Mouse (Mus musculus) adrenal gland, adult 8-10 months (tissue): Measurements from ENCODE around the gene Commd1. TPM values are rescaled to one million over a fixed set of nuclear protein-coding genes. Genes with fewer than 3 reads are reported as not detected.
A peak's percentile ranks its signal among the peaks of the same experiment; 100 is the strongest.

ENCODE experiments used
- DNase-seq: peaks from one replicate; pipeline ENCODE4 v3.0.0; 2022
- total RNA-seq, 4 experiments: library from RNA; stranded (reverse); gene quantifications; 2 replicates each; pipeline ENCODE4 v1.2.4; 2022

Commd1 gene
- total RNA-seq, 4 experiments from 2014 or later, result 84.5 to 100.0 (median 90.1) TPM

GRCm38 (mm10) chr11:22989786-22990185 is 7.6 kb upstream of the Commd1 start:
- no peak for DNase-seq

DNA sequence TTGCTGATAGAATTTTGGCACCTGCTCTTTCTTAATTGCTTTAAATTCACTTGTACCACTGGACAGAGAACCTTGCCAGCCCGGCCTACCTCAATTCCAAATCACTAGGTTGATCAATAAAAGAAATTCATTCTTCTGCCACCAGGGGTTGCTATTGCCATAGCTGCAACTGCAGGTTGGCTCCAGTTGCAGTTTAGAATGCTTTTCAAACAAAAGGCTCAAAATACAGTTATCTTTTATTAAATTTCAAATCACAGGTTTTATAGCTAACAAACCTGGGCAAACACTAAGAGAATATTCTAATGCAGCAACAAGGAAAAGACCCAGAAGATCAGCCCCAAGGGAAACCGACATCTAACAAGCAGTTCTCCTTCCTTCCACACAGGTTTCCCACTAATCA is 5.2 kb upstream of the Commd1 start:
- no peak for DNase-seq

DNA sequence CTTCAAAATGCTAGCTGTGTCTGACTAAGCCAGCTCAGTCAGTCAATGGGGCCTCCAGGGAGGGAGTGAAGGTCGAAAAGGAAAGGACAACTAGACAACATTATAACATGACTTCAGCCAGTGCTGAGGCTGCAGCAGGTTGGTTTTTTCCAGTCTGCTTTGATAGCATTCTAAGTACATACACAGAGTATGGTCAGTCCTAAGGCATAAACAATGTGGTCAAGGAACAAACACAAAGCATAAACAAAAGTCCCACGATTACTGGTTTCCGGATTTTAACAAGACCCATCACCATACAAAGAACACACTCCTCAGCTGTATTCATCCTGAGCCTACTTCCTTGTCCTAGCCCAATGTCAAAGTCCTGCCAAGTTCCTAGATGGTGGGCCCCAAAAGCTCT is 3.3 kb upstream of the Commd1 start:
- DNase-seq, result no peak

- DNase-seq, result no peak
These were observed 664 bp upstream of the Commd1 start for GRCm38 (mm10) chr11:22982846-22983245.

- no peak for DNase-seq
These were observed 635 bp downstream of the Commd1 start for GRCm38 (mm10) chr11:22981543-22981950.

- DNase-seq, result no peak
These were observed 1.1 kb downstream of the Commd1 start for GRCm38 (mm10) chr11:22981041-22981440.

DNA sequence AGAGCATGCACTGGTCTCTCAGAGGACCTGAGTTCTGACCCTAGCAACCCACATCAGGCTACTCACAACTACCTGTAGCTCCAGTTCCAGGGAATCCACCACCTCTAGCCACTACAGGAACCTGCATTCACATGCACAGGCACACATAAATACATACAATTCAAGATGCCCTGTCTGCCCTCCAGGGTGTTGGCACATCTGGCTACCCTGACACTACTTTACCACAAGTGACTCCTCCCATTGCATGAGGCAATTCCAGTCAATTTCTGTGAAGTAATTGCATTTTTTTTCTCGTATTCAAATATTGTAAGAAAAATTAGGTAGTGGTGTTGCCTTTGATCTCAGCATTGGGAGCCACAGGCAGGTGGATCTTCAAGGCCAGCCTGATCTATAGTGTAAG is 3.0 kb downstream of the Commd1 start:
- DNase-seq, result no peak

- no peak for DNase-seq
These were observed 3.5 kb downstream of the Commd1 start for GRCm38 (mm10) chr11:22978711-22979110.

- DNase-seq, result no peak
These were observed 4.0 kb downstream of the Commd1 start for GRCm38 (mm10) chr11:22978215-22978614.

DNA sequence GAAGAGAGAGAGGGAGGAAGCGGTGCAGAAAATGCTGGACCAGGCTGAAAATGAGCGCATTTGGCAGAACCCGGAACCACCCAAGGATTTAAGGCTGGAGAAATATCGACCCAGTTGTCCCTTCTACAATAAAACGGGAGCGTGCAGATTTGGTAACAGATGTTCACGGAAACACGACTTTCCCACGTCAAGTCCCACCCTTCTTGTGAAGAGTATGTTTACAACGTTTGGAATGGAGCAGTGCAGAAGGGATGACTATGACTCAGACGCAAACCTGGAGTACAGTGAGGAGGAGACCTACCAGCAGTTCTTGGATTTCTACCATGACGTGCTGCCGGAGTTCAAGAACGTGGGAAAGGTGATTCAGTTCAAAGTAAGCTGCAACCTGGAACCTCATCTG is 8.6 kb downstream of the Commd1 start:
- DNase-seq, result no peak

- peak; percentile 89 for DNase-seq
These were observed 9.2 kb downstream of the Commd1 start for GRCm38 (mm10) chr11:22972746-22973526.

DNA sequence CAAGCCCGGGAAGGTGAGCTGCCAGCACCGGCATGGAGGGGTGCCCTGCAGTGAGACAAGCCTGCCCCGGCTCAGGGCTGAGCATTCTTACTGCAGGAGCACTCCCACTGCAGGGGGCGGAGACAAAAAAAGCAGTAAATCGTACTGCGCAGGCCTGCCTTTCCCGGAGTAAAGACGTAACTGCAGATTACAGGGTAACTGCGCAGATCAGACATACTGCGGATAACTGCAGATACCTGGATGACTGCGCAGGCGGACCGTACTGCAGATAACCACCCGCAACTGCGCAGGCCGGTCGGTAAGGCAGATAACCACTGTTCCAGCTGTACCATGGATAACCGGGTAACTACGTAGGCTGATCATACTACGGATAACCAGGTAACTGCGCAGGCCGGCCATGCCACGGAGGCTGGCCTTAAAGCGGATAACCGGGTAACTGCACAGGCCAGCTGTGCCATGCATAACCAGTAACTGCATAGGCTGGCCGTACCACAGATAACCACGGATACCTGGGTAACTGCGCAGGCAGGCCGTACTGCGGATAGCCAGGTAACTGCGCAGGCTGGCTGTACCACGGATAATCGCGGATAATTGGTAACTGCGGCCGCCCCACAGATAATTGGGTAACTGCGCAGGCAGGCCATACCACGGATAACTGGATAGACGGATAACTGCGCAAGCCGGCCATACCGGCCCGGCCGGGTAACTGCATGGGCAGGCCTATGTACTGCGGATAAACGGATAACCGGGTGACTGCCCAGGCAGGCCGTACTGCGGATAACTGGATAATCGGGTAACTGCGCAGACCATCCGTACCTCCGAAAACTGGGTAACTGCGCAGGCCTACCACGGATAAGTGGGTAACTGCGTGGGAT is 10.1 kb downstream of the Commd1 start, which contains the start of gene Zrsr1:
Gene Zrsr1, plus strand, starts transcription at position 171 of the 875 bp plus-strand sequence.
- peak; percentile 72 for DNase-seq

GRCm38 (mm10) chr11:22970546-22970945 is 11.6 kb downstream of the Commd1 start:
- DNase-seq, result no peak

- no peak for DNase-seq
These were observed 12.7 kb downstream of the Commd1 start for GRCm38 (mm10) chr11:22969486-22969885.

DNA sequence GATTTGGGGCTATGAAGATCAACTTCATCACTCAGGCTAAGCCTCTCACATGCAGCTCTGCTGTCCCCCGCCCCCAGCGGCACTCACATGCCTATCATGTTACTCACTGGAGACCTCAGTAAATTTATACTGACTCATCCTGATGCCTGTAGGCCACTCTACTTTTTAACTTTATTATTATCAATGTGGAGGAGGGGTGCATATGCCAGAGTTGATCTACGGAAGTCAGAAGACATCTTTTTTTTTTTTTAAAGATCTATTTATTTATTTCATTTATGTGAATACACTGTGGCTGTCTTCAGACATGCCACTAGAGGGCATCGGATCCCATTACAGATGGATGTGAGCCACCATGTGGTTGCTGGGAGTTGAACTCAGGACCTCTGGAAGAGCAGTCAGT is 16.7 kb downstream of the Commd1 start:
- DNase-seq, result peak; percentile 66

GRCm38 (mm10) chr11:22964401-22964800 is 17.8 kb downstream of the Commd1 start:
- DNase-seq, result no peak

GRCm38 (mm10) chr11:22962101-22962500 is 20.1 kb downstream of the Commd1 start:
- DNase-seq, result no peak

GRCm38 (mm10) chr11:22957791-22958374 is 24.3 kb downstream of the Commd1 start:
- no peak for DNase-seq

- peak; percentile 91 for DNase-seq
These were observed 25.4 kb downstream of the Commd1 start for GRCm38 (mm10) chr11:22956830-22957229.

- no peak for DNase-seq
These were observed 25.8 kb downstream of the Commd1 start for GRCm38 (mm10) chr11:22956346-22956745.

- no peak for DNase-seq
These were observed 29.5 kb downstream of the Commd1 start for GRCm38 (mm10) chr11:22952668-22953067.

- no peak for DNase-seq
These were observed 32.1 kb downstream of the Commd1 start for GRCm38 (mm10) chr11:22950131-22950530.

GRCm38 (mm10) chr11:22949101-22949500 is 33.1 kb downstream of the Commd1 start:
- DNase-seq, result no peak
